Mouse (Mus musculus) spleen, postnatal 0 days (tissue): ENCODE measurements around the gene Aunip. TPM values are rescaled to one million over a fixed set of nuclear protein-coding genes. Genes with fewer than 3 reads are reported as not detected.

Experiments
- polyA plus RNA-seq: library from polyadenylated mRNA; unstranded; fragments of >200 nt; fragmentation: Nextera tagmentation; extraction: Ambion mirVana; gene quantifications from 2 replicates; pipeline ENCODE4 v1.2.1, GENCODE M21; 2015

Aunip gene
- polyA plus RNA-seq: 19.1 and 23.5 TPM in 2 replicates

GRCm38 (mm10) chr4:134510845-134511411, at the start of gene Aunip:
TSS of gene Aunip (plus strand) at chr4:134510999.

GRCm38 (mm10) chr4:134468215-134468575, 42.6 kb upstream of the Aunip start, which contains the start of gene Stmn1:
TSS of gene Stmn1 (plus strand) at chr4:134468320.

GRCm38 (mm10) chr4:134496595-134497210, 14.1 kb upstream of the Aunip start, which contains the start of gene Paqr7:
TSS of gene Paqr7 (plus strand) at chr4:134496697.

DNA sequence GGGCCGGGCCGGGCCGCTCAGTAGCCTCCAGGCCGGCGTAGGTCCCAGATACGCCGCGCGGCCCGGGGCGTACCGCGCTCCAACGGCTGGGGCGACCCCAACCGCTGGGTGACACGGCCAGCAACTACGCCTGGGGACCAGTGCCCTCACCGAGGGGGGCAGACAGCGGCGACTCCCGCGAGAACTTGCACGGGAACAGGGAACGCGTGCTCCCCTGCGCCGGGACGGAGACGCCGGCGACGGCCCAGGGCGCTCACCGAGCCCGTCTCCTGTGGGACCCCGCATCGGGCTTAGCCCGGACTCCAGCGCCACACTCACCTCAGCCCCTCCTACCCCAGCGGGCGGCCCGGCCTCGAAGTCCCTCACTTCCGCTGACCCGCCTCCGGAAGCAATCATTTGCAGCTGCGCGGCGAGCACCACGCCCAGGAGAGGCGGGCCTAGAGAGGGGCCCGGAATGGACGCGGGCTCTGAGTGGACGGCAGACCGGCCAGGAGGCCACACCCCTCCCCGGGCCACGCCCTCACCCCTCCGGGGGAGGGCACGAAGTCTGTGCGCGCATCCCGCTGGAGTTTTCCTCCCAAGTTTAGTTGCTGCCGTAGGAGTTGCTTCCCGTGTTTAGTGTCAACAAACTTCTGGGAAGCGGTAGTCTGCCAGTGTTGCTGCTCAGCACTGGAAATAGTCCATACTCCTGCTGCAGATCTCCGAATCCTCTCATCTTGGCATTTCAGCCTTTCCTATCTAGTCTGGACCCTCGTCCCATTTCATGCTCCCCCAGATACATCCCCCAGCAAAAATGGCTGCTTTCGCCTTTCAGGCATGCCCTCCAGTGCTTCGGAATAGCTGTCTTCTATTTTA, 24.4 kb downstream of the Aunip start, which contains the start of gene Mtfr1l:
Mtfr1l (minus strand) TSS at position 456 of the 855 bp plus-strand sequence.

DNA sequence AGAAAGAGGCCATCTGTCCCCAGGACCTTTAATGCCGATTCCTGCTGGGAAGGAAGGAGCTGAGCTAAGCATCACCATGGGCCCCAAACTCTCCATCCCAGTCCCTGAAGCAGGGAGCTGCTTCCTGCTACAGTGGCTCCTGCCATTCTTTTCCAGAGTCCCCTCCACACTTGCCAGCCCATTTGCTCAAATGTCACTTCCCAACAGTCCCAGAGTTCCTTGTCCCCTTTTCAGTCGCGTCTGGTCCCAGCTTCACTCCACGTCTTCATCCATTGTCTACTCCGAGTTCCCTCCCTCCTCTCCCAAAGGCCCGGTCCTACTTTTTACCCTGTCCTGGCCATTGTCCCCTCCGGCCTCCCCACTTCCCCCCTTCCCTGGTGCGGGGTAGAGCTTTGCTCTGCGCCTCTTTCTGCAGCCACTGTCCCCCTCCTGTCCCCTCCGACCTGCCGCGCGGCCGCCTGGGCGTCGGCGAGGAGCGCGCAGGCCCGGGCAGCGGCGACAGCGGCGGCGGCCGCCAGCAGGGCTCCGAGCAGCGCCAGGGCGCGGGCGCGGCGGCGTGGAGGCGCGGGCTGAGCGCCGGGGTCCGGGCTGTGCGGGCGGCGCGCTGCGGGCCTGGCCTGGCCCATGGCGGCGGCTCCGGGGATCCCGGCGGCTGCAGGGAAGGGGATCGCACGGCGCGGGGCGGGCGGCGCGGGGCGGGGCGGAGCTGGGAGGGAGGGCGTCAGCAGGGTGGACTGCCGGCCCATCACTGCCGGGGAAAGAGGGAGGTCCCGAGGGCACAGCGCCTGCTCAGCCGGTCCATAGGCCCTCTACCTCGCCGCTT, 40.9 kb downstream of the Aunip start, which contains the start of gene Selenon:
Selenon (minus strand) TSS at position 673 of the 823 bp plus-strand sequence.

Other genes with a start within 250 kb of the Aunip start
- gene Pdik1l, start 223.1 kb upstream of the Aunip start, polyA plus RNA-seq: 14.1 and 15.3 TPM in 2 replicates
- 0.41 and 0.76 TPM in 2 replicates for gene Trim63, start 195.9 kb upstream of the Aunip start, polyA plus RNA-seq
- gene Slc30a2, start 167.8 kb upstream of the Aunip start, polyA plus RNA-seq: 0.57 and 0.70 TPM in 2 replicates
- gene Extl1, start 127.1 kb upstream of the Aunip start, polyA plus RNA-seq: 0.38 and 0.48 TPM in 2 replicates
- 4.3 and 6.0 TPM in 2 replicates for gene Pafah2, start 114.7 kb upstream of the Aunip start, polyA plus RNA-seq
- 682 and 691 TPM in 2 replicates for gene Stmn1, start 42.7 kb upstream of the Aunip start, polyA plus RNA-seq
- 5.9 and 7.2 TPM in 2 replicates for gene Paqr7, start 14.3 kb upstream of the Aunip start, polyA plus RNA-seq
- gene Mtfr1l, start 24.4 kb downstream of the Aunip start, polyA plus RNA-seq: 58.8 and 62.0 TPM in 2 replicates
- 4.6 and 5.9 TPM in 2 replicates for gene Selenon, start 41.2 kb downstream of the Aunip start, polyA plus RNA-seq
- gene Man1c1, start 193.3 kb downstream of the Aunip start, polyA plus RNA-seq: 2.6 and 3.4 TPM in 2 replicates